Mouse (Mus musculus): ENCODE data around the gene Rfx7.

- TF ChIP-seq CTCF (IDR thresholded peaks at IDR 0.05; ENCODE audit: borderline replicate concordance, insufficient read depth, low read depth, low read length), result no peak
- no peak for TF ChIP-seq POLR2A (IDR thresholded peaks at IDR 0.05; ENCODE audit: borderline replicate concordance, insufficient read depth, low read length)
Measured at GRCm38 (mm10) chr9:72609771-72610170, 77.7 kb downstream of the Rfx7 start.
